Mouse (Mus musculus) heart, adult 2 months (tissue): Measurements from ENCODE around the gene Ip6k3.

ENCODE experiments used
- CTCF ChIP-seq: fragments of 200-600 bp; IDR thresholded peaks from 2 replicates; pipeline ENCODE4 v1.8.1; 2022; ENCODE audit warnings: antibody characterized with exemption, mild to moderate bottlenecking, moderate library complexity
- EP300 ChIP-seq: fragments of 200-500 bp; IDR thresholded peaks from 2 replicates; pipeline ENCODE4 v1.6.1; 2011; ENCODE audit warnings: low read depth, low read length, control low read depth; ENCODE audit not compliant: insufficient read depth
- POLR2A ChIP-seq: fragments of 200-500 bp; IDR thresholded peaks from 2 replicates; pipeline ENCODE4 v1.6.1; 2011; ENCODE audit warnings: mild to moderate bottlenecking, low read depth, low read length, control low read depth; ENCODE audit not compliant: insufficient read depth

DNA sequence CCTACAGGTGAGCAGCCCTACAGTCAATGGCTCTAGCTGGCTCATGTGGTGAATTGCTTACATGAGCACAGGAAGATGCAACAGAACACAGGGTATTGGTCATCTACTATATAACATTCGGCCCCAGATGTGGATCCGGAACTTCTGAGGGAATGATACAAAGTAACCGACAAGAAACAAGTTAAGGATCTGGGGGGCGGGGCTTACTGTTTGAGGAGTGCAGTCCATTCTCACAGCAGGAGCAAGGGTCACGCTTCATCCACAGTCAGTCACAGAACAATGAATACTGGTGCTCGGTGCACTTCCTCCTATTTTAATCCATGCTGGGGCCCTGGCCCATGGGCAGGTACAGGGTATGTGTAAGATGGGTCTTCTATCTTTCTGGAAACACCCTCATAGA, 59.7 kb downstream of the Ip6k3 start:
- no peak for TF ChIP-seq POLR2A
- no peak for TF ChIP-seq CTCF
- TF ChIP-seq EP300 = no peak
